ENCODE assay signal across 8 mouse cellular contexts in genomic region chr17:34661121-34661591, GRCm38 (mm10). TPM values are rescaled to one million over a fixed set of nuclear protein-coding genes. Genes with fewer than 3 reads are reported as not detected.
A peak's percentile ranks its signal among the peaks of the same experiment; 100 is the strongest.
DNase-seq lines count a peak whose midpoint lies in the region; ATAC-seq and TF ChIP-seq lines count a peak whose summit lies in the region.

No protein-coding gene starts in this region.

- no peak for ATAC-seq in intestine, postnatal 0 days
- peak; percentile 63 for ATAC-seq in liver, postnatal 0 days

- 4% methylated on average over 19 of the region's 19 CpGs for WGBS in intestine, postnatal 0 days
- WGBS in liver, postnatal 0 days (ENCODE audit: insufficient replicate concordance) = 6% methylated on average over 18 of the region's 19 CpGs

- peaks cover 9% of the 10 kb centered on the region for H3K4me1 ChIP-seq in intestine, postnatal 0 days (replicated peaks; ENCODE audit: control insufficient read depth, insufficient read depth, low read length)
- H3K4me1 ChIP-seq in liver, postnatal 0 days (ENCODE audit: insufficient read depth) = peaks cover under 1% of the 10 kb centered on the region; the same call in 1 of the 2 replicates

- 0 out of 2 replicates have a peak, but pooled peaks have one; percentile 9 for TF ChIP-seq EP300 in liver, postnatal 0 days (IDR thresholded peaks at IDR 0.05; ENCODE audit: low read depth)

- DNase-seq in layer of hippocampus, adult 2 months (ENCODE audit: low spot score in 2 of 2) = no peak
- no peak for DNase-seq in layer of hippocampus, adult 18-20 months (ENCODE audit: low spot score in 2 of 2)
- peak; percentile 73 for DNase-seq in gastrocnemius, postnatal 25 days
- DNase-seq in liver, postnatal 0 days = no peak
- no peak for DNase-seq in ovary, postnatal 14 days (ENCODE audit: low spot score)
- no peak for DNase-seq in B cell, adult 2 months
- no peak for DNase-seq in cerebellum, adult 18-20 months

- peak overlapping the region; percentile 76 for H3K27ac ChIP-seq in layer of hippocampus, adult 2 months
- peak overlapping the region; percentile 8; the same call in 1 of the 2 replicates for H3K27ac ChIP-seq in intestine, postnatal 0 days (ENCODE audit: low read depth, low read length)
- 0 out of 2 replicates have a peak overlapping the region, but pooled peaks have one; percentile 12 for H3K27ac ChIP-seq in liver, postnatal 0 days (ENCODE audit: low read depth)

- H3K9me3 ChIP-seq in intestine, postnatal 0 days (ENCODE audit: control insufficient read depth) = no peaks in the 10 kb centered on the region
- no peaks in the 10 kb centered on the region for H3K9me3 ChIP-seq in liver, postnatal 0 days (ENCODE audit: low read length)

- peak overlapping the region; percentile 14 for H3K4me3 ChIP-seq in layer of hippocampus, adult 2 months
- H3K4me3 ChIP-seq in intestine, postnatal 0 days (ENCODE audit: low read depth, low read length) = peak overlapping the region; percentile 18
- H3K4me3 ChIP-seq in liver, postnatal 0 days (ENCODE audit: low read depth, low read length) = no peak overlapping the region

- H3K4me2 ChIP-seq in intestine, postnatal 0 days (replicated peaks; ENCODE audit: low read depth) = peak overlapping the region; percentile 50
- peak overlapping the region; percentile 11; the same call in 1 of the 2 replicates for H3K4me2 ChIP-seq in liver, postnatal 0 days (ENCODE audit: low read depth, low read length)

- H3K27me3 ChIP-seq in intestine, postnatal 0 days (replicated peaks; ENCODE audit: control insufficient read depth, insufficient read depth, low read length) = peaks cover 7% of the 10 kb centered on the region; the same call in 1 of the 2 replicates
- H3K27me3 ChIP-seq in liver, postnatal 0 days (ENCODE audit: insufficient read depth, low read length) = peaks cover 32% of the 10 kb centered on the region

- peak overlapping the region; percentile 23 for H3K9ac ChIP-seq in intestine, postnatal 0 days (ENCODE audit: low read depth, low read length)
- H3K9ac ChIP-seq in liver, postnatal 0 days (replicated peaks) = no peak overlapping the region; the same call in 1 of the 2 replicates

- H3K36me3 ChIP-seq in intestine, postnatal 0 days (ENCODE audit: control insufficient read depth, insufficient read depth) = no peaks in the 10 kb centered on the region
- H3K36me3 ChIP-seq in liver, postnatal 0 days (replicated peaks; ENCODE audit: insufficient read depth, low read length) = no peaks in the 10 kb centered on the region

- TF ChIP-seq CTCF in layer of hippocampus, adult 2 months (conservative IDR thresholded peaks at IDR 0.05) = no peak
- TF ChIP-seq CTCF in intestine, postnatal 0 days (IDR thresholded peaks at IDR 0.05; ENCODE audit: low read depth) = no peak
- no peak for TF ChIP-seq CTCF in liver, postnatal 0 days (IDR thresholded peaks at IDR 0.05; ENCODE audit: low read depth)

RNA-seq across cellular contexts. Expression of gene Tnxb, which starts 9.2 kb away (rescaled TPM):
- 10 to 100 TPM; 10.9 to 11.0 TPM for total RNA-seq in layer of hippocampus, adult 2 months (2021)
- total RNA-seq in layer of hippocampus, adult 18-20 months (2021) = 10 to 100 TPM; 12.1 to 12.3 TPM
- 10 to 100 TPM; 38.3 to 50.5 TPM for total RNA-seq in gastrocnemius, postnatal 25 days (2021)
- 1.4 and 1.9 TPM in 2 replicates for polyA plus RNA-seq in intestine, postnatal 0 days (2015; fragmentation: Nextera tagmentation; extraction: Ambion mirVana)
- 0.36 TPM in 2 replicates for polyA plus RNA-seq in liver, postnatal 0 days (2015; fragmentation: Nextera tagmentation; extraction: Ambion mirVana)

RNA-seq across cellular contexts. Expression of gene Atf6b, which starts 14.2 kb away (rescaled TPM):
- total RNA-seq in layer of hippocampus, adult 2 months (2021) = 10 to 100 TPM; 92.0 to 93.2 TPM
- total RNA-seq in layer of hippocampus, adult 18-20 months (2021) = 10 to 100 TPM; 83.4 to 95.0 TPM
- total RNA-seq in gastrocnemius, postnatal 25 days (2021) = 1 to 10 TPM; 7.1 to 7.2 TPM
- polyA plus RNA-seq in intestine, postnatal 0 days (2015; fragmentation: Nextera tagmentation; extraction: Ambion mirVana) = 22.9 and 23.1 TPM in 2 replicates
- 12.9 and 13.0 TPM in 2 replicates for polyA plus RNA-seq in liver, postnatal 0 days (2015; fragmentation: Nextera tagmentation; extraction: Ambion mirVana)

RNA-seq across cellular contexts. Expression of gene Fkbpl, which starts 16.6 kb away (rescaled TPM):
- total RNA-seq in layer of hippocampus, adult 2 months (2021) = 10 to 100 TPM; 16.2 to 18.8 TPM
- total RNA-seq in layer of hippocampus, adult 18-20 months (2021) = 10 to 100 TPM; 16.6 to 18.0 TPM
- total RNA-seq in gastrocnemius, postnatal 25 days (2021) = 1 to 10 TPM; 5.9 to 7.0 TPM
- polyA plus RNA-seq in intestine, postnatal 0 days (2015; fragmentation: Nextera tagmentation; extraction: Ambion mirVana) = 8.8 and 9.2 TPM in 2 replicates
- polyA plus RNA-seq in liver, postnatal 0 days (2015; fragmentation: Nextera tagmentation; extraction: Ambion mirVana) = 5.6 and 5.8 TPM in 2 replicates

RNA-seq across cellular contexts. Expression of gene Prrt1, which starts 31.8 kb away (rescaled TPM):
- 100 to 1,000 TPM; 276 to 305 TPM for total RNA-seq in layer of hippocampus, adult 2 months (2021)
- total RNA-seq in layer of hippocampus, adult 18-20 months (2021) = 100 to 1,000 TPM; 265 to 276 TPM
- 1 to 10 TPM in 1 of 2 experiments, under 1 TPM in 1; 0.35 to 1.5 TPM for total RNA-seq in gastrocnemius, postnatal 25 days (2021)
- polyA plus RNA-seq in intestine, postnatal 0 days (2015; fragmentation: Nextera tagmentation; extraction: Ambion mirVana) = 0.27 and 0.47 TPM in 2 replicates
- polyA plus RNA-seq in liver, postnatal 0 days (2015; fragmentation: Nextera tagmentation; extraction: Ambion mirVana) = 0.05 TPM in 1 of 2 replicates, not detected in the other

RNA-seq across cellular contexts. Expression of gene Ppt2, which starts 32.8 kb away (rescaled TPM):
- total RNA-seq in layer of hippocampus, adult 2 months (2021) = 10 to 100 TPM; 46.8 to 55.8 TPM
- 10 to 100 TPM; 47.9 to 49.3 TPM for total RNA-seq in layer of hippocampus, adult 18-20 months (2021)
- total RNA-seq in gastrocnemius, postnatal 25 days (2021) = 10 to 100 TPM; 37.2 to 43.0 TPM
- 17.2 and 18.0 TPM in 2 replicates for polyA plus RNA-seq in intestine, postnatal 0 days (2015; fragmentation: Nextera tagmentation; extraction: Ambion mirVana)
- polyA plus RNA-seq in liver, postnatal 0 days (2015; fragmentation: Nextera tagmentation; extraction: Ambion mirVana) = 19.3 and 19.8 TPM in 2 replicates

Comparison
In these comparisons a context has a peak if more than half of its experiments do, and no peak if none do; other contexts are left out.
1. H3K27ac ChIP-seq: peak in every context shown above with its lines; median percentile 76 in layer of hippocampus, adult 2 months; 12 in liver, postnatal 0 days; 8 in intestine, postnatal 0 days.
2. RNA of gene Atf6b, which starts 14.2 kb away (total RNA-seq): 83.4 to 95.0 TPM in layer of hippocampus, adult 18-20 months and 92.0 to 93.2 TPM in layer of hippocampus, adult 2 months; 7.1 to 7.2 TPM in gastrocnemius, postnatal 25 days; every median in the first group is over 10 times any median in the second.